Mouse (Mus musculus): ENCODE results near the gene Sectm1b.
A peak's percentile ranks its signal among the peaks of the same experiment; 100 is the strongest.
"Not testable (repeated sequence)": the region's sequence is repeated elsewhere in the genome, so short reads cannot be mapped to it uniquely, and the experiment has no call there.

The Sectm1b gene

DNA sequence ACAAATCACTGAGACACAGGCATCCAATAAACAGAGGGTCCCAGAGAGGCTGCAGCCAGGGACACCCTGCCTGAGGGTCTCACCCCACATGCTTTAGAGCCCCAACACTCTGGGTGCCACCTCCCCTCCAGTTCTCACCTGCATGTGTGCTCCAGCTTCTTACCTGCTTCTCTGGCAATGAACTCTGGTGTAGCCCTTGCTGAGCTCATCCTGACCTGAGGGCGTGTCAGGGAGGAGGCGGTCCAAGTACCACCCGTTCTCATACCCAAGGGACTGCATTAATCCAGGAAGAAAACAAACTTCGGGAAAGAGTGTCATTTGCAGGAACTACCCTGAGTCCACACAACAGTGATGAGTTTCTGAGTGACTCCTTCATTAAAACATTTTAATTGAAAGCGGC, at the start of gene Sectm1b:
Gene Sectm1b, minus strand, starts transcription at position 191 of the 400 bp plus-strand sequence.
- no peak for DNase-seq (ENCODE audit: low read depth, low spot score)

DNA sequence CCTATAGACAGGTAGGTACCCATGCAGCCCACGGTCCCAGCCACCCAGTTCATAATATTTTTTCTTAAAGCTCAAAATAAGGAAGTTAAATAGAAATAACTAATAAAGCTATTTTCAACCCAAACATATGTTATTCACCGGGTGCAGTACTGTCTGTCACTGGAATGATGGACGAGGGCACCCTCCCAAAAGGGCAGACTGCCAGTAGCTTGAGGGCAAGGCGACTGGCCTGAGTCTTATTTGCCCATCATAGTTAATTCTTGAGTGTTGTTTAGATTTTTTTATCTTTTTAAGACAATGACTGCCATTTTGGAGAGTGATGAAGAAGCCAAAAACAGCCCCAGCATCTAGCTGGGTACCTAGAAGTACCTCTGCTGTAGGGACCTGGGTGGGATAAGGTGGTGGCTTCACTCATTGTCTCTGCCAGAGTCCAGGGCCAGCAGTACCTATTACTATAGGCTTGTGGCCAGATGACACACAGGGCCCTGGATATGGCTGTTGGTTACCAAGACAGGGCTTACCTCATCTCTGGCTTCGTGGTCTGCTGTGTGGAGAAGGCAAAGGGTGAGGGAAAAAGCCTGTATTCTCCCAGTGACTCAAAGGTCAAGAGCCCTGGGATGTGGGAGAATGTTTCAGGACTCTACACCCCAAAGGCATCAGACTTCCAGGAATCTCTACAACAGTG, 48.9 kb upstream of the Sectm1b start:
- no peak for DNase-seq (ENCODE audit: low read depth, low spot score)

DNA sequence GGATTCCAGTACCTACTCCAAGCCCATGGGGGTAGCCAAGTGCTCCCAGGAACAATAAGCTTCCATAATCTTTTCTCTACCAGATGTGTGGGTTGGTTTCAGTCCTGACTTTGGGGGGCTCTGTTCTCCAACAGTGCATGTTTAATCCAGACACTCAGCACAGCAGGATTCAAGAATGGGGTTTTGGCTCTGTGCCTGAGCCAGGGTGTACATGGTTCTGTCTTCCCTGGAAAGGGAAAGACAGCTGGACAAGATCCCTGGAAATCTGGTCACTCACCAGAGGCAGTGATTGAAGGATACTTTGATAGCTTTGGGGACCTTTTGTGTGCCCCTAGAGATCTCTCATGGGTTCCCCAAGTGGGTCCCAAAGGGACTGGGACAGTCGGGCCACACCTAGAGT, 48.2 kb upstream of the Sectm1b start:
- DNase-seq (ENCODE audit: low read depth, low spot score), result no peak

DNA sequence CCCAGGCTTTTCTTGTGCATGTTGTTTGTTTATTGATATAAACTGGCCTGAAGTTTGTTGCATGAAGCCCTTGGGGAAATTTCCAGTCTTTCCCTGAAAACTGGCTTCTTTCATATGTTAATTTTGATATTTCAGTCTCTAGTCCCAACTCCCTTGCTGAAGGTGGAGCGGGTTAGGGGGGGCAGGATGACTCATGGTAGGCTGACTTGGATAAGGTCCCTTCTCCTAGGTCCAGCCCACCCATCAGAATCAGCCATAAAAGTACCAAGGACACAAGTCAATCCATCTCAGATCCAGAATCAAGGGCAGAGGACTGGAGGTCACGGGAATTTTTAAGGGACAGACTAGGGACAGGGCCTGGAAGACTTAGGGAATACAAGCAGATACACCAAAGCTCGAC, 47.7 kb upstream of the Sectm1b start:
- no peak for DNase-seq (ENCODE audit: low read depth, low spot score)

DNA sequence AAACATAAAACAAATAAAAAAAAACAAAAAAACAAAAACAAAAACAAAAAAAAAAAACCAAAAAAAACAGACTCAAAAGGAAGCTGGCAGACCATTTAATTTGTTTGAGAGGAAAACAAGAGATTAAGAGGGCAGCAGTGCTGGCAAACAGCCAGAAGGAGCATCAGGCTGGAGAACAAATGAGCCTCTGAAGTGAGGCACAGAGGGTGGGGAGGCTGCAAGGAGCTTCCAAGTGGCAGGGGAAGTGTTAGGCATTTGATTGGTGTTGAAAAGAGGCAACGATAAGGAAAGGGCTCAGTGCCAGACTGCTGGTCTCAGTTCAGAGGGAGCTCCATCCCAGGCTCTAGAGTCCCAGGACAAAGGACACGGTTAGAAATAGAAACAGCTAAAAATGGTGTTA, 46.6 kb upstream of the Sectm1b start:
- DNase-seq (ENCODE audit: low read depth, low spot score), result no peak

DNA sequence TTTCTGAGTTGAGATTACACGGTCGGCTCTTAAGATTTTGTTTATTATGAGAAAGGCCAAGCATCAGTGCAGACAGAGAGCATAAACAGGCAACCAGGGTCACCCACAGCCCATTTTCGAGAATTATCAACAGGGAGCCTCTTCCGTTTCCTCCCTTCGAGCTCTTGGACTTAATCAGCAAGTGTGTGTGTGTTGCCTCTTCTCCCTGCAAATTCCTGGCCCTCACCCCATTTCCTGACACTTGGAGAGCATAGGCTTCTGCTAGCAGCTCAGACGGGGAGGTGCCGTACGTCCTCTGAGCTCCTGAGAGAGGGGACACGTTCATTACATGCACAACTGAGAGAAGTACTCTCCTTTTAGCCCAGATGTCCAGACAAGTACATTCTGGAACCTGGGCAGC, 44.7 kb upstream of the Sectm1b start:
- no peak for DNase-seq (ENCODE audit: low read depth, low spot score)

DNA sequence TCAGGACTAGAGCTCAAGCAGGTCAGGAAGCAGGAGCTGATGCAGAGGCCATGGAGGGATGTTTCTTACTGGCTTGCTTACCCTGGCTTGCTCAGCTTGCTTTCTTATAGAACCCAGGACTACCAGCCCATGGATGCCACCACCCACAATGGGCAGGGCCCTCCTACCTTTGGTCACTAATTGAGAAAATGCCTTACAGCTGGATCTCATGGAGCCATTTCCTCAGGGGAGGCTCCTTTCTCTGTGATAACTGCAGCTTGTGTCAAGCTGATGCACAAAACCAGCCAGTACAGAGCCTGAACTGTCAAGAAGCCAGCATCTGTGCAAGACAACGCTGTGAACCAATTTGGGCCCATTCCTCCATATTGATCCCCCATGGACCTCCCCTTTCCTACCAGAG, 43.9 kb upstream of the Sectm1b start:
- DNase-seq (ENCODE audit: low read depth, low spot score), result not testable (repeated sequence)

DNA sequence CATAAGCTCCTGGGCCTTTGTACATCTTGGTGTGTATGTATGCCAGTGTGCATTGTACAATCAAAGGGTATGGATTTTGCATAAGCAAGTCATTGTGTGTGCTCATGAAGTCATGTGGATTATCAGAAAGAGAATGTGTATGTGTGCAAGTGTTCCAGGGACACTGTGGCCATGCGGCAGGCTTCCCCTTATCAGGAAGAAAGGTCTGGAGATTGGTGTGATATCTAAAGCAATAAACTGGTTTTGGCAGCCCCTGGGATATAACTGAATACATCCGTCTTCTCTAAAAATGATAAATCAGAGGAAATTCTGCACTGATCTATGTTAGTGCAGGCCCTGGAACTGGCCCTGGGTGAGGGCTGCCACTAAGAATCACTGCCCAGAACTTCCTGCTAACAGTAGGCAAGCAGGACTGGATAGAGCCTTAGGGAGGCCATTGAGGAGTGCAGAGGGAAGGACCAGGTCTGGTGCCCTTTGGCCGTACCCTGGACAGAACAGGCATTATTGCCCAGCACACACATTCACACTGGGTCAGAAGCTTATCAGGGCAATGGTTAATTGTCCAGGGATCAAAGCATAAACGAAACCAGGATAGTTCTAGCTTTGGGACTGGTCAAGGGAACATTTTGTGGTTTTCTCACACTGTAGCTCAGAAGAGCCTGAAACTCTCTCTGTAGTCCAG, 37.9 kb upstream of the Sectm1b start:
- DNase-seq (ENCODE audit: low read depth, low spot score), result no peak

DNA sequence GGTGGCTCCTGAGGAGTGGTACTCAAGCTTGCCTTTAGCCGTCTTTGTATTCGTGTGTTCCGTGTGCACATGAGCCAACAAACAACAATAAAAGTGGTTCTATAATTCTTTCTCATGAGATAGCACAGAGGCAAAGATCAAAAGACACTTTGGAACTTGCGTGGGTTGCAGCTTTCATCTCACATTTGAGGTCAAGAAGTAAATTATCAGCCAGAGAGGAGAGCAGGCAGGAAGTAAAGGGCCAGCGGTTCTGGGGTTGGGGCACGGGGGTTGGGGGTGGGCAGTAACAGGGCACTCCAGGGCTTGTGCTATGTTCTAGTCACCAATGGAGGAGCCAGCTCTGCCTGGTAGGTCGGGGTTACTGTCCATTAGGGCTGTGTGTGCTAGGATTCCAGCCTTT, 37.3 kb upstream of the Sectm1b start:
- peak; percentile 58 for DNase-seq (ENCODE audit: low read depth, low spot score)

DNA sequence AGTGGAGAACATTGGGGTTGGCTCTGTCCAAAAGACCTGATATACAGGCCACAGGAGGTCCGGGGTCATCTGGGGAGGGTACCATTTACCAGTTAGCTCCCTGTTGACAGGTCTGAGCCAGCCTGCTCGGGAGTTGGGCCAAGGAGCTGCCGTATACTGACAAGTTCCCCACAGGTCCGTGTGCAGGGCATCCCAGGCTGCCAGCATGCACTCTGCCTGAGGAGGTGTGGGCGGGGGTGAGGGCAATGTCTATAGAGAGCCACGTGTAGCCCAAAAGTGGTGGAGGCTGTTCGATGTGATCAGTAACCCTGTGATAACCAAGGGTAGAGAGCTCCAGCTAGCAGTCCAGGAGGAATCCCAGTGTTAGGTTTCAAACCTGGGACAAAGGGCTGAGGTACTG, 36.4 kb upstream of the Sectm1b start:
- no peak for DNase-seq (ENCODE audit: low read depth, low spot score)

DNA sequence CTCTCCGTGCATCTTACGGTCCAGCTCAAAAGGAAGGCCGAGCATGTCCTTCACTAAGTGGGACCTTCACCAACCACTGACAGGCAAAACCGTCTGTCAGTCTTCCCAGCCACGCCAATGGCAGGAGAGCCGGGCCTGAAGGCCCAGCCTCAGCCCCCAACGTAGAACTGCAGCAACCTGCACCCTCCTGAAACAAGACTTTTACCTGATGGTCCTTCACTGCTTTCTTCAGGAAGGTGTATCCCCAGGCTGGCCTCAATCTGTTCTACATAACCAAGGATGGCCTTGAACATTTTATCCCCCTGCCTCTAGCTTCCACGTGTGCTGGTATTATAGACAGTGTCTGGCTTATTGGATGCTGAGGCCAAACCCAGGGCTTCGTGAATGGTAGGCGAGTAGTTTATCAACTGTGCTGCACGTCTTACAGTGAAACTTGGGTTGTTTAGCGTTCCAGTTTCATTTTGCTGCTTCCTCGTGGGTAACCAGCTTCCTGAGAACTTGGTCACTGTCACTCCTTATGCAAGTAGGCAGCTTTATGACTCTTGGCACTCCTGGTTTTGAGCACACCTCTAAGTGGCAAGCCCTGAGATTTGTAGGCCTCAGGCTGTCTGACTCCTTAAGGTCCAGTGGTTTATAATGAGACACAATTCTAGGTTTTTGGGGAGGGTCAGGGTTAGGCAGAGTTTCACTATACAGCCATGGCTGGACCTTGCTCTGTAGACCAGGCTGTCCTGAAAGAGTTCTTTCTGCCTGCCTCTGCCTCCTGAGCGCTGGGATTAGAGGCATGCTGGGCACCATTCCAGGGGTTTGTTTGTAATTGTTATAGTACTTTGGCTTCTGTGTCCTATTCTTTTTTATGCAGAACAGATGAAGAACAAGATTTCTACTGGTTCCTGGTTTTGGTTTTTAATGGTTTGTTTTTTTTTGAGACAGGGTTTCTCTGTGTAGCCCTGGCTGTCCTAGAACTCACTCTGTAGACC, 29.5 kb upstream of the Sectm1b start:
- DNase-seq (ENCODE audit: low read depth, low spot score), result no peak

DNA sequence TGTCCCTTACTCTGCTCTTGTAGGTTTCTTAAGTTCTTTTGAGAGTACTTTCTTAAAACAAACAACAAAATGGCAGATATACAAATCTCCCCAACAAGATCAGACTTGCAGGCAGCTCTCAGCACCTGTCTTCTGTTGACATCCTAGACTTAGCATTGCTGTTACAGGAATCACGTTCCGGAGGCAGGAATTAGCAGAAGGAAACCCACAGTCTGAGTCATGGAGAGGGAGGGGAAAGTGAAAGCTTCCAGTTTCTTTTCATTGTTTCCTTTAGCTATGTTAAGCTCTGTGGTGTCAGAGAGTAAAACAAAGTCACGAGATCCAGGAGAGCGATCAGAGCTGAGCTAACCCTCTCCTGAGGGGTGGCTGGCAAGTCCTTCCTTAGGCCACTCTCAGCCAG, 27.6 kb upstream of the Sectm1b start:
- no peak for DNase-seq (ENCODE audit: low read depth, low spot score)

DNA sequence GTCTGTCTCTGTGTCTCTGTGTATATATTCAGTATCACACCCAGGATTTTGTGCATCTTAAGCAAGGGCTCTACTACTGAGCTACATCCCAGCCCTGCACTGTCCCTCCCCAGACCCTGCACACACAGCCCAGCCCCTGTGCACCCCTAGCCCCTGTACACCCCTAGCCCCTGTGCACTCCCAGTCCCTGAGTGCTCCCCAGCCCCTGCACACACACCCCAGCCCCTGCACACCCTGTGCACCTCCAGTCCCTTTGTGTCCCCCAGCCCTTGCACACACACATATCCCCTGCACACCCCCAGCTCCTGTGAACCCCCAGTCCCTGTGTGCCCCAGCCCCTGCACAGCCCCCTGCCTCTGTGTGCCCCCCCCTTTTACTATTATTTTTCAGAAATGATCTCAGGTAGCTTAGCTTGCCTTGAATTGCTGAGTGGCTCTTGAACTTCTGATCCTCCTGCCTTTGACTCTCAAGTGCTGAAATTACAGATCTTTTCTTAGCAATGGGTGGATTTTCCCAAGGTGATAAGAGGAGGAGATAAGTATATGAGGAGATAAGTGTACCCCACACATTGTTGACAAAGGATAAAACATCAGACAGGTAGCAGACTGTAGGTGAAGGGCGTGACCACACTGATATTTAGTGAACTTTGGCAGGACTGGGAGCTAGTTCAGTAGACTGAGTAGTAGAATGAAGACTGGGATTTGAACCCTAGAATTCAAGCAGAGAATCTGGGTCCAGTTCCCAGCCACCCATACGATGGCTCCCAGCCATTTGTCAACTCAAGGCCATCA, 26.6 kb upstream of the Sectm1b start:
- no peak for DNase-seq (ENCODE audit: low read depth, low spot score)

DNA sequence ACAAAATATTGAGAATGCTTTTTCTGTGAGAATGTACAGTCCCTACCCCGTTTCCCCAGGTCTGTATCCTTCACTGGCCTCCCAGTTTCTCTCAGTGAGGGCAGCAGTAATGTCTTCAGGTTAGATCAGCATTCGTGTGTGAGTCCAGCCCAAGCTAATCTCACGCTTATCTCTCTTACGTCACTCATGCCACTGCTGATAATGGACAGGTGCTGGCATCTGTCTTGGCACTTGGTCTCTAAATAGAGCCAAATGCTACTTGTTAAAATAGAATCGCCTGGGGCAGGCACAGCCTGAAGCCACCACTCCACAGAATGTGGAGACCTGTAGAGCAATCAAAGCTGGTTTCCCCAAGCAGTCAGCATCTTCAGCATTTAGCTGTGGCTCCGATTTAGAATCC, 25.6 kb upstream of the Sectm1b start:
- no peak for DNase-seq (ENCODE audit: low read depth, low spot score)

DNA sequence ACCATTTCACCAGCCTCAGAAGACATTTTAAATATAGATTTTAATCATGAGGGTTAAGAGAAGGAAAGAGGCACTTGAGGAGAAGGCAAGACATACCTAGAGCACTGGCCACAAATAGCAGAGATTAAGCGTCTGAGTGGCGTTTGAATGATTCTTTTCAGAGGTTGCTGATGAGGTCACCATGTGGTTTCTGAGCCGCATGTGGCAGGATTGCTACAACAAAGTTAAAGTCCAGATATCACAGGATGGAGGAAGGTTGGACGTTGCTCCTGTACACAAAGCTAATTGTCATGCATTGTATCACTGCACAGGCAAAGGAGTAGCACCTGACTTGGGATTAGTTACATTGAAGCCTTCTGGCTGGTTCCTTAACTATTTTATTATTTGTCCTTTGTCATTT, 22.9 kb upstream of the Sectm1b start:
- DNase-seq (ENCODE audit: low read depth, low spot score), result no peak

DNA sequence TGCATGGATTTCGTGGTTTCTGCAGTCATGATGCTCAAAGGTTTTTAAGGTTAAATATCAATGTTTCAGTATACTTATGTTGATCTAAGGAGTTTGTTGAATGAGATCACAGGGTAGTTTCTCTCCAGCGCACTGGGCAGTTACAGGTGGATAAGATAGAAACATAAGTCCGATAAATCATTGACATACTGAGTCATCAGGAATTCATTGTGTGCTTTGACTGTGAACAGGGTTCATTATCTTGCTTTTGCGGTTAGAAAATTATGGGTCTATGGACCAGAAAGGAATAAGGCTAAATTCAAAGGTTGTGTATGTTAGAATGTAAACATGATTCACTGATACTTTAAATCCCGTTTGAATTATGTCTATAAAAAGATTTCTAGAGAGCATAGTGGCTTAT, 21.8 kb upstream of the Sectm1b start:
- no peak for DNase-seq (ENCODE audit: low read depth, low spot score)

DNA sequence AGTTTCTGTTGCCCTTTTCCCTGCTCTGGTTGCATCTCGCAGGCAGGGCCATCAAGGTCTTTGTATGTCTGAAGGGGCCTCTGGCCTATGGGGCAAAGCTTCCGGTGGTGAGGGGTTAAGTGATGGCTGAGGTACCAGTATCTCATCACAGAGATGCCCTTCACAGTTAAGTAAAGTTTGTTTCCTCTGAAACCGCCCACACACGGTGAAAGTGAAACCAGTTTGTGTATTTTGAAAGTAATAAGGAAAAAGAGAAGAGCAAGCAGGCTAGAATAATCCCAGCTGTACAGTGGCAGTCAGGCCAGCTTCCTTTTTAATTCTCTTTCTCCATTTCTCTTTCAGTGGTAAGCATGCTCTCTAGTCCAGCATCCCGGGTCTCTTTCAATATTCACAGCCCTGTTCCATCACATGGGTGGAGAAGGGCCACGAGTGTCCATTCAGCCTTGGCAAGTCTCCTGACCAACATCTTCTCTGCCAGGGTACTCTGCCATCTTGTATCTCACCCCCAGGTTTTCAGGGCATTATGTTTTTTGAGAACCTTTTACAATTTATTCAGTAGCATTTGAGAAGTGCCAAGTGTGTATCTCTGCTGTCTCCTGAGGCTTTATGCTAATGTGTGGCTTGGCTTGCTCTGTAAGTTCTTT, 19.6 kb upstream of the Sectm1b start:
- DNase-seq (ENCODE audit: low read depth, low spot score), result peak; percentile 85

DNA sequence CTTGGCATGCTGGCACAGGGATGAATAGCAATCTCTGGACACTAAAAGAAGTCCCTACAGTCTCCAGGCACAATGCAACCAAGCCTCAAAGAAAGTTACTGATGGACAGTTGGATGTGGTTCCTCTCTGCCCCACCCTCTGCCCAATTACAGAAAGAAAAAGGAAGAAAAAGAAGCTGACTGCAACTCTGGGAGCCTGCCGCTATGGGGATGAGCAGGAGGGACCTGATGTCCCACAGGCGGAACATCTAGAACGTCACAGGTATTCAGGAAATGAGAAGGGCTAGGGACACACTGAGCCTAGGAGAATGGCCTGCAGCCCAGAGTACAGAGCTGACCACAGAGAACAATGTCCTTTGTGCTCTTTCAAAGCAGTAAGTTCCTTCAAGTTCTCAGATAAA, 18.9 kb upstream of the Sectm1b start:
- no peak for DNase-seq (ENCODE audit: low read depth, low spot score)

DNA sequence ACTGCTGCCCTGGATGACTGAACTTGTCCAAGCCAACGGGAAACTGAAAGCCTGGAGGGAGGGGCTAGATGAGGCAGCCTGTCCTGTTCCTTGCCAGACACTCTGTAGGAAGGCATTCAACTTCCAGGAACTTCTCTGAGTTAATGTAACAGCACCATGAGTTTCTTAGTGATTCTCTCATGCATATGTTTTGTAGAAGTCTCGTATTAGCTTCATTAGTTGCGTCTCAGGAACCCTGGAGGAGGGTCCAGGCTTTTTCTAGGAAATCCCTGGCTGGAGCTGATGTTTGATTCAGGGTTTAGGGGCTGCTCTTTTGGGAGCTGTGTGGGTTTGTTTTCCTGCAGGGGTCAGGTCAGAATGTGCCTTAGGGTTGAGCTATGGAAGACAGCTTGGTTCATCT, 17.8 kb upstream of the Sectm1b start, which contains the start of gene Sectm1a:
Gene Sectm1a, minus strand, starts transcription at position 101 of the 400 bp plus-strand sequence.
- no peak for DNase-seq (ENCODE audit: low read depth, low spot score)

DNA sequence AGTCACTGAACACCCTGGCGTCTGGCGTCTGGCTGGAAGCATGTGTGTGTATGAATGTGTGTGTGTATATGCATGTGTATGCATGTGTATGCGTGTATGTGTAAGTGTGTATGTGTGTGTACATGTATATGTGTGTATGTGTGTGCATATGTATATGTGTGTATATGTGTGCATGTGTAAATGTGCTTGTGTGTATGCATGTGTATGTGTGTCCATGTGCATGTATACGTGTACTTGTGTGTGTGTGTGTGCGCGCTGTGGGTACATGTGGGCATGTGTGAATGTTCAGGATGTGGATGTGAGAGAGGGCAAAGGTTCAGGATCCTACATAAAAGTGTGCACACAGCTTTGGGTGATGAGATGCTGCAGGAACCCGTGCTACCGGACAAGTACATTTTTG, 17.0 kb upstream of the Sectm1b start:
- DNase-seq (ENCODE audit: low read depth, low spot score), result no peak

DNA sequence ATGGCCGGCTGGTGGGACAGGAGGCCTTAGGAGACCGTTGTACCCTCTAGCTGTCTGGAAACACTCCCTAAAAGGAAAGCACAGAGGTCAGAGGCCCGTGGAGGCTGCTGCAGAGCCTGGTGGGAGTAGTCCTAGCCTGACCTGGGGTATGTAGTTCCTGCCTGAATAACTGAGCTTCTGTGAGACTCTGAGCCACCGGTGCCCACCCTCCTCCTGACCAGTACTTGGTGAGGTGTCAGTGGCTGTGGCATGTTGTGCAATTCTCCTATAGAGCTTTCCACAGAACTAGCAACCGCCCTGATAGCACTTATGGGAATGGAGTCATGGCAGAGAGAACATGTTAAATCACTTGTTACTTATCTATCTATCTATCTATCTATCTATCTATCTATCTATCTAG, 12.3 kb upstream of the Sectm1b start:
- DNase-seq (ENCODE audit: low read depth, low spot score), result no peak

All from CD4-positive, CD25-positive, alpha-beta regulatory T cell, adult 2 months (primary cell).